29 mouse cellular contexts compared by ENCODE assay signal in genomic region chr8:86791542-86791941, GRCm38 (mm10). TPM values are rescaled to one million over a fixed set of nuclear protein-coding genes. Genes with fewer than 3 reads are reported as not detected.
A peak's percentile ranks its signal among the peaks of the same experiment; 100 is the strongest.
DNase-seq lines count a peak whose midpoint lies in the region; ATAC-seq lines count a peak whose summit lies in the region.
"Had no signal": no experiment of that assay in that cellular context is flagged by ENCODE, and none has a peak within 500 bp of the region (broad histone marks: within the 10 kb centered on the region; RNA-seq: fewer than 3 reads in every experiment).

No protein-coding gene starts in this region.

- no peak overlapping the region for H3K27ac ChIP-seq in kidney, embryonic 16.5 days (ENCODE audit: low read length)
- H3K27ac ChIP-seq: embryonic facial prominence, embryonic 12.5 days; heart, embryonic 10.5 days; heart, embryonic 15.5 days; layer of hippocampus, adult 2 months; limb, embryonic 13.5 days; lung, embryonic 15.5 days; midbrain, embryonic 10.5 days; neural tube, embryonic 12.5 days had no signal

- no peak overlapping the region for H3K9ac ChIP-seq in kidney, embryonic 16.5 days (replicated peaks; ENCODE audit: low read length)
- H3K9ac ChIP-seq: embryonic facial prominence, embryonic 12.5 days; heart, embryonic 15.5 days; limb, embryonic 13.5 days; lung, embryonic 15.5 days; neural tube, embryonic 12.5 days had no signal

- WGBS in kidney, embryonic 16.5 days = 73% methylated on average over 6 of the region's 6 CpGs

- H3K4me1 ChIP-seq in kidney, embryonic 16.5 days (ENCODE audit: insufficient read depth, low read length) = peaks cover 27% of the 10 kb centered on the region
- H3K4me1 ChIP-seq: neural tube, embryonic 12.5 days had no signal

- H3K27me3 ChIP-seq in kidney, embryonic 16.5 days (ENCODE audit: insufficient read depth, low read length) = no peaks in the 10 kb centered on the region
- H3K27me3 ChIP-seq: CH12.LX; embryonic facial prominence, embryonic 12.5 days; heart, embryonic 15.5 days; limb, embryonic 13.5 days; lung, embryonic 15.5 days; neural tube, embryonic 12.5 days had no signal

- no peaks in the 10 kb centered on the region for H3K36me3 ChIP-seq in kidney, embryonic 16.5 days (ENCODE audit: insufficient read depth, low read length)
- H3K36me3 ChIP-seq: embryonic facial prominence, embryonic 12.5 days; heart, embryonic 10.5 days; heart, embryonic 15.5 days; limb, embryonic 13.5 days; lung, embryonic 15.5 days; midbrain, embryonic 10.5 days; neural tube, embryonic 12.5 days had no signal

- DNase-seq in kidney, adult 11 months = peak; percentile 24
- DNase-seq in kidney, postnatal 10 days = no peak
- peak; percentile 15 to 43 for DNase-seq in kidney, postnatal 25 days
- DNase-seq in retina, postnatal 1 day = peak; percentile 64
- DNase-seq in adrenal gland, postnatal 14 days = no peak
- no peak for DNase-seq in testis, postnatal 14 days (ENCODE audit: low spot score)
- no peak for DNase-seq in adipocyte (ENCODE audit: low spot score)
- DNase-seq: adrenal gland, postnatal 10 days; cerebellum, adult 11 months; cerebellum, adult 9-10 months; cerebellum, postnatal 36 days; gastrocnemius, postnatal 25 days; heart, adult 11 months; right cerebral cortex, adult 18-20 months; thymus, postnatal 25 days had no signal

- H3K9me3 ChIP-seq in kidney, embryonic 16.5 days (ENCODE audit: low read length) = no peaks in the 10 kb centered on the region
- H3K9me3 ChIP-seq: embryonic facial prominence, embryonic 12.5 days; heart, embryonic 10.5 days; heart, embryonic 15.5 days; limb, embryonic 13.5 days; lung, embryonic 15.5 days; midbrain, embryonic 10.5 days; neural tube, embryonic 12.5 days had no signal

- ATAC-seq in kidney, embryonic 16.5 days (ENCODE audit: low FRiP score, low TSS enrichment) = no peak
- ATAC-seq: forebrain, embryonic 14.5 days; hindbrain, embryonic 16.5 days had no signal

- no peak overlapping the region for H3K4me3 ChIP-seq in kidney, embryonic 16.5 days (ENCODE audit: low read length)
- H3K4me3 ChIP-seq: embryonic facial prominence, embryonic 12.5 days; heart, embryonic 10.5 days; heart, embryonic 15.5 days; layer of hippocampus, adult 2 months; limb, embryonic 13.5 days; lung, embryonic 15.5 days; midbrain, embryonic 10.5 days; myocyte; neural tube, embryonic 12.5 days had no signal

- no peak overlapping the region for H3K4me2 ChIP-seq in kidney, embryonic 16.5 days (replicated peaks; ENCODE audit: low read depth, low read length)
- H3K4me2 ChIP-seq: embryonic facial prominence, embryonic 12.5 days; heart, embryonic 15.5 days; limb, embryonic 13.5 days; liver, embryonic 11.5 days; lung, embryonic 15.5 days; neural tube, embryonic 12.5 days had no signal

RNA-seq across cellular contexts. Expression of gene Siah1a, which starts 45.8 kb away (rescaled TPM):
- 31.7 and 40.1 TPM in 2 replicates for polyA plus RNA-seq in kidney, embryonic 16.5 days (2015; fragmentation: Nextera tagmentation; extraction: Ambion mirVana)
- 19.4 and 20.2 TPM in 2 replicates for total RNA-seq in adrenal gland, postnatal 14 days (2021)

RNA-seq across cellular contexts. Expression of gene Gm10638, which starts 46.0 kb away (rescaled TPM):
- polyA plus RNA-seq in kidney, embryonic 16.5 days (2015; fragmentation: Nextera tagmentation; extraction: Ambion mirVana) = 2.6 and 3.5 TPM in 2 replicates
- 2.7 and 4.4 TPM in 2 replicates for total RNA-seq in adrenal gland, postnatal 14 days (2021)

Comparison
In these comparisons a context has a peak if more than half of its experiments do, and no peak if none do; other contexts are left out.
1. DNase-seq: peak in kidney, adult 11 months (single experiment), kidney, postnatal 25 days (2 of 2) and retina, postnatal 1 day (single experiment); none in kidney, postnatal 10 days (single experiment), adrenal gland, postnatal 14 days (single experiment), testis, postnatal 14 days (single experiment) and adipocyte (single experiment).